Mouse (Mus musculus) liver, embryonic 14.5 days (tissue): ENCODE measurements around the gene Nav2.

Experiments
- CTCF ChIP-seq: IDR thresholded peaks from 2 replicates; pipeline ENCODE4 v1.5.1; 2016; ENCODE audit warnings: antibody characterized with exemption, low read depth, control low read depth
- EP300 ChIP-seq: IDR thresholded peaks from 2 replicates; pipeline ENCODE4 v1.6.1; 2016; ENCODE audit warnings: antibody characterized with exemption, low read depth

- TF ChIP-seq CTCF: no peak
- TF ChIP-seq EP300: no peak
Observed at GRCm38 (mm10) chr7:49045499-49046346, 137.2 kb downstream of the Nav2 start.
